Mouse (Mus musculus) regulatory T cell (primary cell): ENCODE data around the gene Fam13c.

Source experiments
- in situ Hi-C: fragments of 300-600 bp; cut with MboI, MseI; formaldehyde crosslinking; loops from one replicate; pipeline ENCODE4 v1.15.1; 2025; ENCODE audit warnings: high pct_unique_total_duplicates

Gene Fam13c

GRCm38 (mm10) chr10:70519640-70520099, 79.4 kb downstream of the Fam13c start:
- in situ Hi-C loops: no loop called here

GRCm38 (mm10) chr10:70520143-70521131, 80.2 kb downstream of the Fam13c start:
- in situ Hi-C loops: no loop called here

DNA sequence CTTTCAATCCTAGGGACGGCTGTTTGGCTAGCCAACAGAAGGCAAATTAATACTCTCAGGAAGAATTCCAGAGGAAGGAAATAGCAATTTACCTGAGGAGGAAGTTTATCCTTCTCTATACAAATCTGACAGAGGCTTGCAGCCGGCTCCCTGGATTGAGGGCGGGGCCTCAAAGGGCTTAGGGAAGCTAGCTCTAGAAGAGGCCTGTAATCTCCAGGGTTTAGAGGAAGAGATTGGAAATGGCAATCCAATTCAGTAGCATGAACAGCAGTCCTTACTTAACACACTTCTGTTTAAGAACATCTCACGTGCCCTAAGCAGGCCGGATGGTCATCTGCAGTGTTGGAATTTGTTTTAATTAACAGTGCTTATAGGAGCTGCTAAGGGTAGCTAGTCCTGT, 81.1 kb downstream of the Fam13c start:
- in situ Hi-C loops: no loop called here

- in situ Hi-C loops: no loop called here
These were observed 90.0 kb downstream of the Fam13c start for GRCm38 (mm10) chr10:70530185-70530823.

DNA sequence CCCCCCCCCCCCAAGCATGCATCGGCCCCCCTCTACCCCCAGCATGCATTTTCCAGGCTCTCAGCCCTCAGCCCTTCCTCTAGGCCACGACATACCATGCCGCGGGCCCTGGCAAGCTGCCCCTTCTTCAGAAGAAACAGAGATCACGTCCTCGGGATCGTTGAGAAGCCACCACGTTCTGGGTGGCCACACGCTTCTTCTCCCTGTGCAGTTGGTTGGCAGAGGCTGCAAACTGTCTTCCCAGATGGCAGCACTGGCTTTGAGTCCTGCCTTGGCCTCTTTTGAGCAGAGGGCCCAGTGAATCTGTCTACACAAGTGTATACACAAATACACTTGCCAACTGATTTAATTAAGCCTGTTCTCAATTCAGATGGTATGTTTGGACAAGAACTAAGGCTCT, 92.0 kb downstream of the Fam13c start:
- in situ Hi-C loops: no loop called here

DNA sequence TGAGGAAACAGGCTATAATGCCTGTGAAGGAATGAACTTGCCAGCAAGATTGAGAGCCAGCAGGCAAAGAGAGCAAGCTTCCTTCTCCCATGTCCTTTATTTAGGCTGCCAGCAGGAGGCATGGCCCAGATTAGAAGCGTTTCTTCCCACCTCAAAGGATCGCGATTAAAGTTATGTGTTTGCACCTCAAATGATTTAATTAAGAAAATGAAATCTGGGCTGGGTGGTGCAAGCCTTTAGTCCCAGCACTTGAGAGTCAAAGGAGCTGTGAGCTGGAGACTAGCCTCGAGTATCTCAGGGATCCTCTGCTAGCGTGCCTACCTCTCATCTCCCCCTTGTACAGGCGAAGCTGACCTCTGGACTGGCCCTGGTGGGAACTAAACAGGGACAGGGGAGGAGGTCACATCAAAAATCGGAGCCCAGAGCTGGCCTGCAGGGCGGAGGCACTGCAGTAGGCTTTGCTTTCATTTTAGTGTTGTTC, 93.1 kb downstream of the Fam13c start:
- in situ Hi-C loops: no loop called here

GRCm38 (mm10) chr10:70533986-70534385, 93.7 kb downstream of the Fam13c start:
- in situ Hi-C loops: no loop called here

DNA sequence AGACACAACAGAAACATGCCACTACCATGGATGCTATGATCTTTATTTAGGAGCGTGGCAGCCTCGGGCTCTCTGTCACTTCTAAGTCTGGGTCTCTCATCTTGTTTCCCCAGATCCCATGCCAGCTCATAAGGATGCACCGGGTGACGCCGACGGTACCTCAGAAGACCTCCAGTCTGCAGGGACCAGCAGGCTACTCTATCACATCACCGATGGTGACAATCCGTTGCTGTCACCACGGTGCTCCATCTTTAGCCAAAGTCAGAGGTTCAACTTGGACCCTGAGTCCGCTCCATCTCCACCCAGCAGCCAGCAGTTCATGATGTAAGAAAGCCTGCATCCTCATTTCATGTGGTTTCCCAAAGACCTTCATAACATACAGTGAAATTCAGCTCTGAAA, 94.3 kb downstream of the Fam13c start:
- in situ Hi-C loops: no loop called here

- in situ Hi-C loops: no loop called here
These were observed 95.1 kb downstream of the Fam13c start for GRCm38 (mm10) chr10:70535401-70535800.

GRCm38 (mm10) chr10:70537694-70538093, 97.4 kb downstream of the Fam13c start:
- in situ Hi-C loops: no loop called here

GRCm38 (mm10) chr10:70539251-70539650, 99.0 kb downstream of the Fam13c start:
- in situ Hi-C loops: no loop called here

GRCm38 (mm10) chr10:70540456-70541195, 100.3 kb downstream of the Fam13c start:
- in situ Hi-C loops: no loop called here

GRCm38 (mm10) chr10:70542857-70543256, 102.6 kb downstream of the Fam13c start:
- in situ Hi-C loops: no loop called here

DNA sequence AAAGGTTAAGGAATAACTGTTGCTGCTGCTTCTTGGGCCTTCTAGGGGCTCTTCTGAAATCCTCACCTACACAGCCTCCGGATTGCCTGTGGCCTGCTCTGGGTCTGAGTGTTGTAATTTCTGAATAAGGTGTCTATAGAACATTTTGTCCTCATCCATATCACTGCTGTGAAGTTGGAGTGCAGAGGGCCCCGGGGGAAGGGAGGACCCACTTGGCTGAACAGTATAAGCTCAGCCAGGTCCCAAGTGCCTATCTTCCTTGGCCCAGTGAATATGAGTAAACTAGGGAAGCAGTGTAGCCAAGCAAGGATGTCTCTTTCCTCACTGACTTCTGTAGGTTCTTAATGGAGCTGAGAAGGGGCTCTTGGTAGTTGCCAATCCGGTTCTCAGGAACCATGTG, 112.2 kb downstream of the Fam13c start:
- in situ Hi-C loops: no loop called here

DNA sequence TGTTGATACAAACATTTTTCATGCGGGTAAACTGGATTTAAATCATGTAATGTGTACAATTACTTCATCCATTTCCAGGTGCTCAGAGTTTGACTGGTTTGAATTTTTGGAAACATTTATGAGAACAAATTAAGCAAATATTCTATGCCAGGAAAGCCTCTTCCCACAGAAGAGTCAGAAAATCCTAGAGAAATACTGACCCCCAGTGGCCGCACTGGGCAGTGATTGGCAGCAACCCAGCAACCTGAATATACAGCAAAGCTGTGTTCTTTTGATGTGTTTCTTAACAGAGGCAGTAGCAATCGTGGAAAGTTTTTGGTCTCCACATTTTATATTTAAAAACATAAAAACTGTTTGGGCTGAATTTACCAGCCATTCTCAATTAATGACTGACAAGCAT, 123.4 kb downstream of the Fam13c start:
- in situ Hi-C loops: no loop called here

DNA sequence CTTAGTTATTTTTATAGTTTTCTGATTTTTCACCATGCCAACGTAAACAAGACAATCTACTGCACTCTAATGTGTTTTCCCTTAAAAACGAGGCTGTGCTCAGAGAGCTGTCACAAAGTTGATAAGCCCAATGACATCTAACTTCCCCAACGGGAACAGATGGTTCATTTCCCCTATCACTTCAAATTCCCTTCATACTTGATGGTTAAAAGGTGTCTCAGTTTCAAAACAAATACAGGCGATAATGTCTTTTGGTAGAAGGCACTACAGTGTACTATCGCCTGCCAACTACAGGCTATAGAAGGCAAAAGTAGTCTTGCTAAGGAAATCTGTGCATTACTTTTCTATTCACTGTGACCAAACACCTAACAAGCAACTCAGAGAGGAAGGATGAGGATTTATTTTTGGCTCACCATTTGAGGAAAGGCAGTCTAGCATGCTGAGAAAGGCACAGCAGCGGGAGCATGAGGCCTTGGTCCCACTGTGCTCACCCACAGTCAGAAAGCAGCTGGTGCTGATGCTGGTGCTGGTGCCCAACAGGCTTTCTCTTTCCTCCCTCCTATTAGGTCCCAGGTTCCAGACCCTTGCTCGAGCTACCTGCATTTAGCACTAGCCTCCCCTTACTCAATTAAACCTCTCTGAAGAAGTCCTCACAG, 141.4 kb downstream of the Fam13c start:
- in situ Hi-C loops: no loop called here

DNA sequence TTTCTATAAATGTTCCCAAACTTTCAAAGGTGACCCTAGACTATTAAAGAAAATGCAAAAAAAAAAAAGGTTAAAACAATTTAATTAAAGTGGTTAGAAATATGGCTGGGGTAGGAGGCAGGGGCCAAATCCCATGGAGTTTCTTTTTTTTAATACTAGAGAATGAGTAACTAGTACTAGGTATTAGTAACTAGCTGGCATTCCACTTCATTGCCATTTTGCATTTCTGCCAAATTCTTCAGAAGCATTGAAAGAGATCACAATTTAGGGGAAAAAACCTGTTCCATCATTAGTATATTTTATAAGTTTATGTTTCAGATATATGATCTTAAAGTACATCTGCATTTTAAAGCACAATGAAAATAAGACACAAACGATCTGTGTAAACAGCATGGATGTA, 143.9 kb downstream of the Fam13c start:
- in situ Hi-C loops: no loop called here

DNA sequence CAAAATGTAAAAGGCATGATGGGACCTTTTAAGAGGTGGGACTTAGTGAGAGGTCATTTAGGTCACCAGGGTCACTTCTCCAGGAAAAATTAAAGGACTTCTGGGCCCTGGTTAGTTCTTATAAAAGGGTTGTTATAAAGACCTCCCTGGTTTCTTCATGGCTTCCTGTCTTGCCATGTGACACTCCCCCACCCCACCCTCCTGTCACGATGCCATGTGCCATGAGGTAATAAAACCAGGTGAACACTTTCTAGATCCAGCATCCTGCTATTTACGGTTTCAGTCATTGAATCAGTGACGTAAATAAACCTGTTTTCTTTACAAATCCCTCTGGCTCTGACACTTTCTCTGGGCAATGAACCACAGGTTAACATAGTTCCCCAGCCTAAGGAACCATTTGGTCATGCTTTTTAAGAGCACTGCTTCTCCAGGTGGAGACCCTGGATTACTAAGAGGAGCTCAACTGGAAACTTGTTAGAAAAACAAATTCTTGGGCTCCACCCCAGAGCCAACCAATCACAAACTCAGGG, 146.7 kb downstream of the Fam13c start:
- in situ Hi-C loops: no loop called here

- in situ Hi-C loops: no loop called here
These were observed 153.7 kb downstream of the Fam13c start for GRCm38 (mm10) chr10:70594007-70594406.

- in situ Hi-C loops: no loop called here
These were observed 157.8 kb downstream of the Fam13c start for GRCm38 (mm10) chr10:70598081-70598515.

GRCm38 (mm10) chr10:70598516-70599125, 158.3 kb downstream of the Fam13c start:
- in situ Hi-C loops: no loop called here
